Mouse (Mus musculus): ENCODE measurements around the gene Slc22a2.

DNA sequence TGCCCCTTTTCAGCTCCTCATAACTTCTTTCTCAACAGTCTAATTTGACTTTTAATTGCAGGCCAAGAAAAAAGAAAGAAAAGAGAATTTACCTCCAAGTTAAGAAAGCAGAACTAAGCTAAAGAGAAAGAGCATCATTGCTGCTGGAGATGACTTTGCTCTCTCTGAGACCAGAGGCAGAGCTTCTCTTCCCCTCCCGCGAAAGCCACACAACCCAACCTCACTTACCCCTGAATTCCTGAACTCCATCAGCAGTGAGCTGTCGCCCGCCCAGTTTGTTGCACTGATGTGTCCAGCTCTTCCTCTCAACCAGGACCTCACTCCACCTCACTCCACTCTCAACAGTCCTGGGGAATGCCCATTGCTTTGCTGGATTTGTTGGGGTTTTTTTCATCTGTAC lies 44.1 kb downstream of the Slc22a2 start:
- TF ChIP-seq CTCF (IDR thresholded peaks at IDR 0.05; ENCODE audit: low read depth) (no peak), EP300 (IDR thresholded peaks at IDR 0.05; ENCODE audit: low read depth) (no peak)
